Mouse (Mus musculus) midbrain, embryonic 11.5 days (tissue): ENCODE data around the gene Slc16a12. TPM values are rescaled to one million over a fixed set of nuclear protein-coding genes. Genes with fewer than 3 reads are reported as not detected.

Experiments
- ATAC-seq: fragments of 200-750 bp; cut with Nextera tagmentation; 2 replicates; pipeline ENCODE4 v1.8.0; 2017; ENCODE audit warnings: moderate TSS enrichment, moderate library complexity; ENCODE audit not compliant: low FRiP score
- DNase-seq: peaks from one replicate; pipeline ENCODE4 v3.0.0; 2015; ENCODE audit warnings: low spot score; ENCODE audit errors: missing footprints
- H3K27ac ChIP-seq: fragments of 300-500 bp; sonication (generic); 2 replicates; pipeline ENCODE4 v1.5.1; 2014; ENCODE audit warnings: low read depth, low read length
- H3K27me3 ChIP-seq: fragments of 300-500 bp; sonication (generic); 2 replicates; pipeline ENCODE4 v1.6.1; 2014; ENCODE audit warnings: mild to moderate bottlenecking, low read length, moderate library complexity, mixed read lengths; ENCODE audit not compliant: control insufficient read depth, insufficient read depth
- H3K36me3 ChIP-seq: fragments of 300-500 bp; sonication (generic); 2 replicates; pipeline ENCODE4 v1.6.1; 2014; ENCODE audit warnings: mild to moderate bottlenecking, low read length, moderate library complexity, mixed read lengths; ENCODE audit not compliant: control insufficient read depth, insufficient read depth
- H3K4me1 ChIP-seq: fragments of 300-500 bp; sonication (generic); 2 replicates; pipeline ENCODE4 v1.6.1; 2014; ENCODE audit warnings: low read length; ENCODE audit not compliant: control insufficient read depth, insufficient read depth
- H3K4me2 ChIP-seq: fragments of 300-500 bp; sonication (generic); 2 replicates; pipeline ENCODE4 v1.6.1; 2014; ENCODE audit warnings: mild to moderate bottlenecking, moderate library complexity
- H3K4me3 ChIP-seq: fragments of 300-500 bp; sonication (generic); 2 replicates; pipeline ENCODE4 v1.5.1; 2014; ENCODE audit warnings: low read depth, low read length
- H3K9ac ChIP-seq: fragments of 300-500 bp; sonication (generic); 2 replicates; pipeline ENCODE4 v1.6.1; 2014; ENCODE audit warnings: low read length
- H3K9me3 ChIP-seq: fragments of 300-500 bp; sonication (generic); 2 replicates; pipeline ENCODE4 v1.6.1; 2016; ENCODE audit warnings: low read length; ENCODE audit not compliant: control insufficient read depth
- WGBS: fragments of 180-500 bp; shearing (Covaris S2); extraction: QIAGEN DNeasy Blood & Tissue Kit; methylation state at CpG from one replicate; pipeline ENCODE4 v1.1.7; 2014; 5-methylcytosine and 5-hydroxymethylcytosine counted together
- polyA plus RNA-seq: library from polyadenylated mRNA; unstranded; fragments of >200 nt; fragmentation: Nextera tagmentation; extraction: Ambion mirVana; gene quantifications from 2 replicates; pipeline ENCODE4 v1.2.1, GENCODE M21; 2014

Slc16a12 gene
- polyA plus RNA-seq, 1 experiment from 2014 or later: 2.7 TPM

- Histone ChIP-seq H3K27me3 (no peaks in the 10 kb centered on the region), H3K9me3 (no peaks in the 10 kb centered on the region), H3K4me3 (no peak overlapping the region), H3K4me2 (no peak overlapping the region), H3K36me3 (no peaks in the 10 kb centered on the region), H3K9ac (no peak overlapping the region), H3K4me1 (no peaks in the 10 kb centered on the region), H3K27ac (no peak overlapping the region)
- DNase-seq (no peak), ATAC-seq (no peak)
- 72% methylated on average over 2 of the region's 2 CpGs for WGBS
Observed at GRCm38 (mm10) chr19:34699300-34699699, 47.8 kb downstream of the Slc16a12 start.

- no peak for DNase-seq
- Histone ChIP-seq H3K27ac (no peak overlapping the region), H3K9me3 (no peaks in the 10 kb centered on the region), H3K4me2 (no peak overlapping the region), H3K4me1 (no peaks in the 10 kb centered on the region), H3K27me3 (no peaks in the 10 kb centered on the region), H3K9ac (no peak overlapping the region), H3K4me3 (no peak overlapping the region), H3K36me3 (no peaks in the 10 kb centered on the region)
- WGBS: 62% methylated on average over 1 of the region's 1 CpGs
- ATAC-seq: no peak
Observed at GRCm38 (mm10) chr19:34698852-34699251, 48.2 kb downstream of the Slc16a12 start.

GRCm38 (mm10) chr19:34698432-34698831, 48.7 kb downstream of the Slc16a12 start:
- no peaks in the 10 kb centered on the region for H3K4me1 ChIP-seq
- DNase-seq (no peak), ATAC-seq (no peak)
- no peak overlapping the region for H3K4me3 ChIP-seq
- no peaks in the 10 kb centered on the region for H3K9me3 ChIP-seq
- H3K27ac ChIP-seq: no peak overlapping the region
- H3K36me3 ChIP-seq: no peaks in the 10 kb centered on the region
- H3K9ac ChIP-seq: no peak overlapping the region
- 91% methylated on average over 3 of the region's 3 CpGs for WGBS
- H3K4me2 ChIP-seq: no peak overlapping the region
- H3K27me3 ChIP-seq: no peaks in the 10 kb centered on the region

GRCm38 (mm10) chr19:34697461-34697860, 49.6 kb downstream of the Slc16a12 start:
- Histone ChIP-seq H3K36me3 (no peaks in the 10 kb centered on the region), H3K27ac (no peak overlapping the region), H3K27me3 (no peaks in the 10 kb centered on the region), H3K4me3 (no peak overlapping the region), H3K4me2 (no peak overlapping the region), H3K9ac (no peak overlapping the region), H3K9me3 (no peaks in the 10 kb centered on the region), H3K4me1 (no peaks in the 10 kb centered on the region)
- no peak for ATAC-seq
- 77% methylated on average over 2 of the region's 2 CpGs for WGBS
- no peak for DNase-seq

GRCm38 (mm10) chr19:34696352-34696986, 50.6 kb downstream of the Slc16a12 start:
- Histone ChIP-seq H3K4me2 (no peak overlapping the region), H3K27ac (no peak overlapping the region), H3K27me3 (no peaks in the 10 kb centered on the region), H3K4me1 (no peaks in the 10 kb centered on the region), H3K9me3 (no peaks in the 10 kb centered on the region), H3K9ac (no peak overlapping the region), H3K36me3 (no peaks in the 10 kb centered on the region), H3K4me3 (no peak overlapping the region)
- no peak for DNase-seq
- no peak for ATAC-seq
- WGBS: 91% methylated on average over 8 of the region's 8 CpGs

GRCm38 (mm10) chr19:34691402-34691801, 55.7 kb downstream of the Slc16a12 start:
- no peak overlapping the region for H3K27ac ChIP-seq
- no peak overlapping the region for H3K4me2 ChIP-seq
- H3K9ac ChIP-seq: no peak overlapping the region
- no peak overlapping the region for H3K4me3 ChIP-seq
- H3K4me1 ChIP-seq: no peaks in the 10 kb centered on the region
- WGBS: 87% methylated on average over 6 of the region's 6 CpGs
- no peaks in the 10 kb centered on the region for H3K9me3 ChIP-seq
- DNase-seq: no peak
- H3K36me3 ChIP-seq: no peaks in the 10 kb centered on the region
- no peaks in the 10 kb centered on the region for H3K27me3 ChIP-seq
- ATAC-seq: no peak

GRCm38 (mm10) chr19:34685530-34685929, 61.6 kb downstream of the Slc16a12 start:
- no peaks in the 10 kb centered on the region for H3K4me1 ChIP-seq
- H3K9me3 ChIP-seq: no peaks in the 10 kb centered on the region
- no peaks in the 10 kb centered on the region for H3K27me3 ChIP-seq
- no peak for ATAC-seq
- no peak overlapping the region for H3K27ac ChIP-seq
- H3K4me3 ChIP-seq: no peak overlapping the region
- no peak for DNase-seq
- H3K4me2 ChIP-seq: no peak overlapping the region
- H3K9ac ChIP-seq: no peak overlapping the region
- 95% methylated on average over 1 of the region's 1 CpGs for WGBS
- H3K36me3 ChIP-seq: no peaks in the 10 kb centered on the region

GRCm38 (mm10) chr19:34684857-34685256, 62.2 kb downstream of the Slc16a12 start:
- no peaks in the 10 kb centered on the region for H3K36me3 ChIP-seq
- no peak overlapping the region for H3K4me3 ChIP-seq
- DNase-seq (no peak), ATAC-seq (no peak)
- no peak overlapping the region for H3K27ac ChIP-seq
- H3K4me1 ChIP-seq: no peaks in the 10 kb centered on the region
- no peak overlapping the region for H3K4me2 ChIP-seq
- H3K27me3 ChIP-seq: no peaks in the 10 kb centered on the region
- no peaks in the 10 kb centered on the region for H3K9me3 ChIP-seq
- H3K9ac ChIP-seq: no peak overlapping the region
- 38% methylated on average over 1 of the region's 1 CpGs for WGBS

GRCm38 (mm10) chr19:34678428-34678827, 68.7 kb downstream of the Slc16a12 start:
- ATAC-seq: no peak
- no peak overlapping the region for H3K4me2 ChIP-seq

More at GRCm38 (mm10) chr19:34678428-34678827, 68.7 kb downstream of the Slc16a12 start:
- Histone ChIP-seq H3K36me3 (no peaks in the 10 kb centered on the region), H3K9ac (no peak overlapping the region), H3K27me3 (no peaks in the 10 kb centered on the region), H3K4me3 (no peak overlapping the region), H3K4me1 (no peaks in the 10 kb centered on the region), H3K27ac (no peak overlapping the region), H3K9me3 (no peaks in the 10 kb centered on the region)
- no peak for DNase-seq
- 93% methylated on average over 4 of the region's 4 CpGs for WGBS
